Mouse (Mus musculus): Measurements from ENCODE around the gene Mad1l1.

Mad1l1 gene

DNA sequence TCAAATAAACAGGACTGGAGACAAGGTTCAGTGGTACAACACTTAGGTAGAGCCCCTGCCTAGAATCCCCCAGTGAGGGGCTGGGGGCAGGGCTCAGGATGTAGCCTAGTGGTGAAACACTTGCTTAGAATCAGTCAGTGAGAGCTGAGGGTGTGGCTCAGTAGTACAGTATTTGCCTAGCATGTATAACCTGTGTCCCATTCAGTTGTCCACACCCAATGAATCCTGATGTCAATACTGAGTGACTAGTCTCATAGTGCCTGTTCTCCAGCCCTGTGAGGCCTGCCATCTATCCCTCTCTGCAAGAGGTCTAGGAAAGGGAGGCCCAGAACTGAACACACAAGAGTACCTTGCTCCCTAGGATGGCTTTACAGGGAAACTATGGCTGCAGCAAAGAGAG lies 232.1 kb downstream of the Mad1l1 start:
- DNase-seq (ENCODE audit: low spot score in 2 of 2) = no peak

DNA sequence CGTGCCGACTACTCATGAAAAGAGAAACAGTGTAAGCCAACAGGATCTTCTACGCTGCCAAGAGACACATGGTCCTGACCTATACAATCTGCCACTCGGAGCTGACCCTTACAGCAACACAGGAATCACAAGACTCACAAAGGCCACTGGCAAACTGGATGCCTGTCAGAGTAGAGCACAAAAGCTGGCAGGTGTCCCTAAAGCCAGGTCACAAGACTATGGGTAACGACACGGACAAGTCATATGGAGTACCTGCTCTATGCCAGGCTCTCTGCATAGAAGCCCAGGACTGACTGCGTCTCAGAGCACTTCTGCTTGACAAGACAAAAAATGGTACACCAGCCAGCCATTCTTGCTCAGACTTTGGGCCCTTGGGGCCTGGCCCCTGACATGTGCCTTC lies 234.1 kb downstream of the Mad1l1 start:
- DNase-seq (ENCODE audit: low spot score in 2 of 2) = no peak

DNA sequence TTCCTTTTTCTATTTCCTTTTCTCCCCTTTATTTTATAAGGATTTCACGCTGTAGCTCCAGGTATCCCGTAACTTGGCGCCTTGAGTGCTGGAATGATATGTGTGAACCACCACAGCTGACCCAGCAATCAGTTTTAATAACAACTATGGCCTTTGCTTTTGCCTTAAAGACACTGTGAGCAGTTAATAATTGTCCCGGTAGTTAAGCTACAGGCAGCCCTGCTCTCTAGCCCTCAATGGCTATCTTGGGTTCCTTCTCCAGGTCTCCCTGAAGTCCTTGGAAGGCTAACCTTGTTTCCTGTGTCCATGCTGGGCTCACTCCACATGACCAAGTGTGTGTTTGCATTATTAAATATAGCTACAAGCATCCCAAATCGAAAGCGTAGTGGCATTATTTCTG lies 237.0 kb downstream of the Mad1l1 start:
- no peak for DNase-seq (ENCODE audit: low spot score in 2 of 2)

- DNase-seq (ENCODE audit: low spot score in 2 of 2) = no peak
Measured at GRCm38 (mm10) chr5:140083911-140084310, 237.4 kb downstream of the Mad1l1 start.

DNA sequence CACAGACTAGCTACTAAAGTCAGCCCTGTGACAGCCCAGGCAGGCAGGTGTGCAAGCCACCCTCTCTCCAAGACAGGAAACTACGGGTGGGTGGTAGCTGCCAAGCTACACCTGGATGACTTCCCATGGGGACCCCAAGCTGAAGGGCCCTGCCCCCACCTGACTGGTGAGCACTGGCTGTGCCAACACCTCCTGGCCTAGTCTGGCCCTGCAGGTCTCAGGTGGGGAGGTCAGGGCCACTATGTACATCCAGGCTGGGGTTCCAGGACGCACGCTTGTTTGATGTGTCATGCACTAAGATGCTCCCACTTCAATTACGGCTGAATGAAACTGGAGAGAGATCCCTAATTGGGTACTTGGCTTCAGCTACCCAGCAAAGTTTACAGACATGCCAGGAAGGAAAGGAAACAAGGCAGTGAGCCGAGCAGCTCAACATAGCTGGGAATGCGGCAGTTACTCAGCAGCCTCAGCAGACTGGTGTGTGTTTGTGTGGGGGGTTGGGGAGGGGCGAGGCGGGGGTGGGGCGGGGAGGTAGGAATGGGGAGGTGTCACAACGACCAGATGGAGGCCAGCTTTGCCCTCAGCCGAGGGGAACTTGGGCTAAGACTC lies 239.0 kb downstream of the Mad1l1 start:
- no peak for DNase-seq (ENCODE audit: low spot score in 2 of 2)

- no peak for DNase-seq (ENCODE audit: low spot score in 2 of 2)
Measured at GRCm38 (mm10) chr5:140081084-140081483, 240.3 kb downstream of the Mad1l1 start.

GRCm38 (mm10) chr5:140079511-140079910 lies 241.8 kb downstream of the Mad1l1 start:
- no peak for DNase-seq (ENCODE audit: low spot score in 2 of 2)

- DNase-seq (ENCODE audit: low spot score in 2 of 2) = no peak
Measured at GRCm38 (mm10) chr5:140078406-140078805, 242.9 kb downstream of the Mad1l1 start.

GRCm38 (mm10) chr5:140076438-140076837 lies 244.9 kb downstream of the Mad1l1 start:
- DNase-seq (ENCODE audit: low spot score in 2 of 2) = no peak

DNA sequence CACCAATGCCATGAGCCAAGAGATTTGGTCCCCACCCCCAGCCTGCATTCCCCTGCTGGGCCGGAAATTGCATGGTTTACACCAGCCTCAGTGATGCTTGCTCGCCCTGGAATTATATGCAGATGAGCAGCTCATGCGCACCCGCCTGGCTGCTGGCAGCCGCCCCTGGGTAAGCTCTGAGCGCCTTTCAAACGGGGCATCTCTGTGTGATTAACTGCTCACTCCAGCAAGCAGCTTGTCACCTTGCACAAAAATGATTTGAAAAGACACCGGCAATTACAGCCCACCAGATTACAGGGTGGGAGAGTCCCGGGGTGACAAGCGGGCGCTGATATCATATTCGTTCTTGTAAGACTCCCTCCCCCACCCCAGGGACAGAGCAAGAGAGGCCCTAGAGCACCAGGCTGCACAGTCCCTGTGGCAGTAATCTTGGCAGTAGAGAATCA lies 247.7 kb downstream of the Mad1l1 start:
- no peak for DNase-seq (ENCODE audit: low spot score in 2 of 2)

DNA sequence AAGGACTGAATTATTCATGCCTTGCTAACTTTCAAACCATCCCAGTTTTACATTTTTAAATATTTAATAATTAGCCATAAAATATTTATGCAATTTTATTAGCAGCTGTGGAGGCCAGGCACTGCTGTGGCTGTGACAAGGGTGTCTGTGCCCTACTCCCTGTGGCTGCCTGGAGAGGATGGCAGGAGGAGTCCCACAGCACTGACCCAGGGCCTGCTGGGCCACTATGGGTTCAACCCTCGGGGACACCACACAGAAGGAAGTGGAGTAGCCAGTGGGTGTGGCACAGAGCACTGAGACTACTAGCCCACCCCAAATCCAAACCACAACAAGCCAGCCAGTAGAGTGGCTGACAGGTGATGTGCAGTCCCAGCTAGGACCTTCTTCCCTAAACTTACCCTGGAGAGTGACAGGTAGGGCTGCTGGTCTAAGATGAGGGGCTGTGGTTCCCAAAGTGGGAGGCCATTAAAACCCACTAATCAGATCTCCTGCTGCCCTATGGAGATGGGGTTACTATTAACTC lies 248.1 kb downstream of the Mad1l1 start:
- DNase-seq (ENCODE audit: low spot score in 2 of 2) = no peak

DNA sequence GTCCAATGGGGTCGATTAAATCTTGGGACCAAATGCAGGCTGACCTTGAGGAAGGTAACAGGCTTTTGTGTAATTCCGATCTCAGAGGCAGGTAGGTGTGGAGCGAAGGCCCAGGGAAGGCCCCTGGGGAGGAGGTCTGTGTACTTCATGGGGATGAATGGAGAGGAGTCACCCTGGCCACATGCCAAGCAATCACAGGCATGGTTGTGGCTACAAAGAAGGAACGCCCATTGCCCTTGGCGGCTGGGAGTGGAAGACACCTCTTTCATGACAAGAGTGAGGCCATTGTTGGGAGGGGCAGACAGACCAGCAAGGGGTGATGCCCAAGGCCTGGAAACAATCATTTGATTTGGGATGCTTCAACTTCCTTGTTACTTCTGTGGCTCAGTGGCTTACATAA lies 252.8 kb downstream of the Mad1l1 start:
- peak; percentile 29 to 63 for DNase-seq (ENCODE audit: low spot score in 2 of 2)

DNA sequence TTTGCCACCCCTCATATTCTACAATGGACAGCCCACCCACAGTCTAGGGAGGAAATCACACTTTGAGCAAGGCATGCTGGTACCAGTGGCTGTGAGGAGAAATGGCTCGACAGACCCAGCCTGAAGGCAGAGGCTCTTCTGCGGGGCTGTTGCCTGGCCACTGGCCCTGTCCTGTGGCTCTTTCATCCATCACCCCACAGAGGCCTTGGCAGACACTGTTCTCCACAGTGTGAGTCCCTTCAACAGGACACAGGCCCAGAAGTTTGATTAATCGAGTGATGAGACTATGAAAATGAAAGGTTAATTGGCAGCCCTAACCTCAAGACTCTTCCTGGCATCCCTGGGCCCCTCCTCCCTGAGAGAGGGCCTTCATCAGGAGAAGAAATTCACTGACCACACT lies 253.3 kb downstream of the Mad1l1 start:
- no peak for DNase-seq (ENCODE audit: low spot score in 2 of 2)

DNA sequence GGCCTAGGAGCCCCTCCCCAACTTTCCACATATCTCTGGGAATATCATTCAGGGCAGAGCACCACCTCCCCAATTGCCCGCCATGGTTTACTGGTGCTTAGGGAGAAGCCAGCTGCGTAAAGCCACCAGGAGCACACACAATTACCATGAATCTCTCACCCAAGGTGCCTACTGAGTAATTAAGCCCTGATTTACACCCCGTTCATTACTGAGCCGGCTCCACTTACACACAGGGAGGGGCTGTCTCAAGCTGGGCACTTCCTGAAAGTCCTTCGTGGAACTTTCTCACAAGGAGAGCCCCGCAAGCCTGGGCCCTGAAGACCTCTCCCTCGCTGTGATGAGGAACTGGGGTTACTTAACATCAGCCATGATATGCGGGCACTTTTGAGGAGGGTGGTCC lies 254.6 kb downstream of the Mad1l1 start:
- no peak for DNase-seq (ENCODE audit: low spot score in 2 of 2)

DNA sequence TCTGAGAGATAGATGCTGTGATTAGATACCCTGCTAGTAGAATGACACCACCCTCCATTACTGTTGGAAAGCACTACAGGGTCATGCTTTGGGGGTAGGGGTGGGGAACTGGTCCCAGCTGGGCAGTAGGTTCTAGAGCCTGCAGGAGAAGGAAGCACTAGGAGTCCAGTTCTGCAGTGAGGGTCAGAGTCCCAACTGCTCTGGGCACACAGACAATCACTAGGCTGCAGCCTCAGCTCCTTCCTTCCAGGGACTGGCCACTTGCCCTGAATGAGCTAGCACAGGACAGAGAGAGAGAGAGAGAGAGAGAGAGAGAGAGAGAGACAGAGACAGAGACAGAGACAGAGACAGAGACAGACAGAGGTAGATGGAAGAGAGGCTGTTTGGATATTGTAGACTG lies 255.1 kb downstream of the Mad1l1 start:
- DNase-seq (ENCODE audit: low spot score in 2 of 2) = no peak

GRCm38 (mm10) chr5:140065281-140065945 lies 255.9 kb downstream of the Mad1l1 start:
- no peak for DNase-seq (ENCODE audit: low spot score in 2 of 2)

DNA sequence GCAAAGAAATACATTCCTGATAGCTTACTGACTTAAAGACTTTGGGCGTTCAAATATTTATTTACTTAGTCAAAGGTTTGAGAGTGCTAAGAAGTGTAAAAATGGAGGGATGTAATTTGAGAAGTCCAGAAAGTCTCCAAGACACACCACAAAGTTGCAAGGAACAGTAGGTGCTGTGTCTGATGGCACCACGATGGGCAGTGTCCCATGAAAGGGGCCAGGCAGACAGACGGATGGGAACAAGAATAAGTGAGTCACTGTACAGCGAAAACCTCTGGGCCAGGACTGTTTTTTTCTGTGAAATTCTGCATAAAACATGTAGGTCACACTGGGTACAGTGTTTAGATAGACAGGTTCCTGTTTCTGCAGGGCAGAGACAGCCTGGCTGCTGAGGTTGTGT lies 256.8 kb downstream of the Mad1l1 start:
- DNase-seq (ENCODE audit: low spot score in 2 of 2) = no peak

DNA sequence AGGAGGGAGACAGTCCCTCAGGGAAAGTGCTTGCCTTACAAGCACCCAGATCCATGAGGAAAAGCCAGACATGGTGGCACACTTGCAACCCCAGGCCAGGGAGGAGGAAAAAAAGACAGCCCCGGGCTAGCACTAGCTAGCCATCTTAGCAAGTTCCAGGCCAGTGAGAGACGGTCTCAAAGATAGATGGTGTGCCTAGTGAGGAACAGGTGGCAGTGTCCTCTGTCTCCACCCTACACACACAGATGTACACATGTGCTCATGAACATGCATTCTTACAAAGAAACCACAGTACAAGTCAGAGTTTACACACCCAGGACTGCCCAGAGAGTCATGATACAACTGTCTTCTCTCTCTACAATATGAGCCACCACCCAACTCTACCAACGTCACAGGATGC lies 258.5 kb downstream of the Mad1l1 start:
- no peak for DNase-seq (ENCODE audit: low spot score in 2 of 2)

DNA sequence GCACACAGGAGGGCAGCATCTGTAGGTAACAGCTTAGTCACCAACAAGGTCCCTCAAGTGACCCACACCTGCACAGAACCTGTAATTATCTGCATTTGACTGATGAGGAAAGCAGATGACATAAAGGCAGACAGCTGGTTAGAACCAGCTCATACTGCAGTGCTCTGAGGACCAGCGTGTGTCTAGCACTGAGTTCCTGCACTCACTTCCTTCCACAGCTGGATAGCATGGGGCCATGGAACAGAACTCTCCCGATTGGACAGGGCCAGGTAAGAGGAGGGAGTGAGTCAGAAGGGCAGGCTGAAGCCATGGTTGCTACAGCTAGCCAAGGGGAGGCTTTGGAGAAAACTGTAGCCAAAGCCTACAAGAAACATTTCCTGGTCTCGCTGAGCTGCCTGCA lies 259.0 kb downstream of the Mad1l1 start:
- no peak for DNase-seq (ENCODE audit: low spot score in 2 of 2)

DNA sequence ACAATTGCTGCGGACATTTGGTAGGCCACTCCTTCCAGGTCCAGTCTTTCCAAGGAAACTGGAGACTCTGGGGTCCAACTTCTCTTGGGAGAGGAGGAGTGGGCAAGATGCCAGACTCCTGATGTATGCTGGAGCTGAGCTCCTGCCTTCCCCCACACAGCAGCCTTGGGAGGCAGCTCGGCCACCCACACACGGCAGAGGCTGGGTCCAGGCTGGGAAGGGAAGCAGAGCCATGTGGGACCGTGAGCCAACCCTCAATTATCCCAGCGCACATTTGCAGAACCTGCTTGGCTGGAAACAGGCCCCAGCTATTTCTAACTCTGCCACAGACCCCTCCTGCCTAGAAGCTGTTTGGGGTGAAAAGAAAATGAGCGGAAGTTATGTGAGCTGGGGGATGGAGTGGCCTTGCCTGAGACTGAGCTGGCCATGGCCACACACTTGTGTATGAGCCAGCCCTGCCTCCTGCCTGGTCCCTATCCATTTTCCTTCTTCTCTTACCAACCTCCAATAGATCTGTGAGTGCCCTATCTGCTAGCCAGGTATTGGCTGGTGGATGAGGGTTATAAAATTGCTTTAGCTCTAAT lies 260.0 kb downstream of the Mad1l1 start:
- peak; percentile 40 to 65 for DNase-seq (ENCODE audit: low spot score in 2 of 2)

GRCm38 (mm10) chr5:140056291-140056690 lies 265.1 kb downstream of the Mad1l1 start:
- no peak for DNase-seq (ENCODE audit: low spot score in 2 of 2)

- DNase-seq (ENCODE audit: low spot score in 2 of 2) = no peak
Measured at GRCm38 (mm10) chr5:140055431-140055830, 265.9 kb downstream of the Mad1l1 start.

DNA sequence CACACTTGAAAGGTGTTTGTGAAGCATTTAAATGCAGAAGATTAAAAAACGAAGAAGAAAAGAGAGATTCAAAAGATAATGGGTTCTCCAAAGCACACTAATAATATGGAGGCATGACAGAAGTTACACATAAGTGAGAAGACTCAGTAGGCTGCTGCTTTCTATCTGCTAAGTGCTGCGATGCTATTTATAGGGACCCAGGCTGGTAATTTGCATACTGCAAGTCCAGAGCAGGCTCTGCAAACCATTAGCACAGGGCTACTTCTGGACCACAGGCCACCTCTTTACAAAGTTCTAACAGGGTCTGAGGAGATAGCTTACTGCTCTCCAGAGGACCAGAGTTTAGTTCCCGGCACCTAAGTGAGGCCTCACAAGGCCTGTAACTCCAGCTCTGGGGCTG lies 267.7 kb downstream of the Mad1l1 start:
- DNase-seq (ENCODE audit: low spot score in 2 of 2) = no peak

All from urinary bladder, postnatal 4 days (tissue).